Comparison of ENCODE assay signal across 9 mouse cellular contexts in genomic region chr17:47901782-47902181, GRCm38 (mm10). TPM values are rescaled to one million over a fixed set of nuclear protein-coding genes. Genes with fewer than 3 reads are reported as not detected.
DNase-seq lines count a peak whose midpoint lies in the region; ATAC-seq and TF ChIP-seq lines count a peak whose summit lies in the region.
"Had no signal": no experiment of that assay in that cellular context is flagged by ENCODE, and none has a peak within 500 bp of the region (broad histone marks: within the 10 kb centered on the region; RNA-seq: fewer than 3 reads in every experiment).

No protein-coding gene starts in this region.

- H3K36me3 ChIP-seq in liver, adult 2 months (ENCODE audit: control insufficient read depth, insufficient read depth, low read length): no peaks in the 10 kb centered on the region
- peaks cover 63% of the 10 kb centered on the region for H3K36me3 ChIP-seq in E14TG2a.4 (ENCODE audit: insufficient read depth, low read length)

- peaks cover 8% of the 10 kb centered on the region for H3K4me1 ChIP-seq in liver, adult 2 months (ENCODE audit: control insufficient read depth, insufficient read depth, low read length)
- peaks cover 84% of the 10 kb centered on the region for H3K4me1 ChIP-seq in E14TG2a.4 (replicated peaks; ENCODE audit: low read depth, low read length)

- peak; percentile 37 for TF ChIP-seq CTCF in liver, adult 2 months (IDR thresholded peaks at IDR 0.05; ENCODE audit: low read depth, low read length)
- peak; percentile 40 for TF ChIP-seq CTCF in E14TG2a.4 (conservative IDR thresholded peaks at IDR 0.05; ENCODE audit: low read length)

- no peak for TF ChIP-seq POLR2A in liver, adult 2 months (IDR thresholded peaks at IDR 0.05; ENCODE audit: extremely low read depth, insufficient read depth, low read length)

- DNase-seq in embryo, embryonic 10 days (ENCODE audit: low spot score): peak; percentile 63
- no peak for DNase-seq in embryo, embryonic 9.5 days (ENCODE audit: extremely low spot score)
- peak; percentile 32 for DNase-seq in liver, adult 2 months (ENCODE audit: extremely low read depth, low read depth, low spot score)
- no peak for DNase-seq in liver
- DNase-seq in frontal cortex, postnatal 14 days (ENCODE audit: low spot score in 2 of 2): no peak
- no peak for DNase-seq in left cerebral cortex, adult 9 months (ENCODE audit: low spot score in 2 of 2)

- H3K9ac ChIP-seq in liver, adult 2 months (ENCODE audit: low read depth, low read length): no peak overlapping the region

- H3K9me3 ChIP-seq in E14TG2a.4 (ENCODE audit: low read length): peaks cover 7% of the 10 kb centered on the region
- H3K9me3 ChIP-seq: megakaryocyte, embryonic 14.5 days had no signal

- peak; percentile 70 for ATAC-seq in megakaryocyte progenitor cell, adult 5-6 weeks (replicated peaks; ENCODE audit: poor library complexity)

- no peak overlapping the region for H3K4me3 ChIP-seq in liver, adult 2 months (ENCODE audit: insufficient read depth, low read depth, low read length)
- no peak overlapping the region for H3K4me3 ChIP-seq in E14TG2a.4 (replicated peaks; ENCODE audit: low read length)
- H3K4me3 ChIP-seq: megakaryocyte, embryonic 14.5 days had no signal

- 85% methylated on average over 3 of the region's 3 CpGs for WGBS in liver, adult 2 months

- H3K27ac ChIP-seq in liver, adult 2 months (replicated peaks; ENCODE audit: insufficient read depth, low read depth, low read length): no peak overlapping the region

- H3K27me3 ChIP-seq in liver, adult 2 months (ENCODE audit: control insufficient read depth, insufficient read depth, low read length): no peaks in the 10 kb centered on the region
- 0 out of 2 replicates have a peak, but pooled peaks cover 3% of the 10 kb centered on the region for H3K27me3 ChIP-seq in E14TG2a.4 (ENCODE audit: insufficient read depth, low read length)

- no peaks in the 10 kb centered on the region for H3K79me2 ChIP-seq in liver, adult 2 months (ENCODE audit: control insufficient read depth, insufficient read depth, low read length)

RNA-seq across cellular contexts. Expression of gene Foxp4, which starts 22.7 kb away (rescaled TPM):
- total RNA-seq in liver, adult 2 months (2014; rRNA removed): 2.0 and 4.1 TPM in 2 replicates
- 18.5 and 24.6 TPM in 2 replicates for polyA plus RNA-seq in liver, adult 2 months (2012; rRNA removed)
- 20.1 and 21.3 TPM in 2 replicates for total RNA-seq in megakaryocyte progenitor cell, adult 5-6 weeks (2015)
- total RNA-seq in megakaryocyte progenitor cell, adult 5-6 weeks (2017): 3.2 and 4.0 TPM in 2 replicates

Comparison
In these comparisons a context has a peak if more than half of its experiments do, and no peak if none do; other contexts are left out.
1. DNase-seq: peak in embryo, embryonic 10 days (single experiment) and liver, adult 2 months (single experiment); none in embryo, embryonic 9.5 days (single experiment), liver (single experiment), frontal cortex, postnatal 14 days (0 of 2) and left cerebral cortex, adult 9 months (0 of 2).